Mouse (Mus musculus) ovary, adult 2 months (tissue): ENCODE data around the gene A1cf. TPM values are rescaled to one million over a fixed set of nuclear protein-coding genes. Genes with fewer than 3 reads are reported as not detected.

ENCODE experiments used
- polyA plus RNA-seq: library from polyadenylated mRNA; depleted of rRNA; stranded (reverse); fragments of >200 nt; gene quantifications from 2 replicates; pipeline ENCODE4 v1.2.3, GENCODE M21; 2012; rRNA removed

A1cf gene
- not detected in 2 replicates for polyA plus RNA-seq

DNA sequence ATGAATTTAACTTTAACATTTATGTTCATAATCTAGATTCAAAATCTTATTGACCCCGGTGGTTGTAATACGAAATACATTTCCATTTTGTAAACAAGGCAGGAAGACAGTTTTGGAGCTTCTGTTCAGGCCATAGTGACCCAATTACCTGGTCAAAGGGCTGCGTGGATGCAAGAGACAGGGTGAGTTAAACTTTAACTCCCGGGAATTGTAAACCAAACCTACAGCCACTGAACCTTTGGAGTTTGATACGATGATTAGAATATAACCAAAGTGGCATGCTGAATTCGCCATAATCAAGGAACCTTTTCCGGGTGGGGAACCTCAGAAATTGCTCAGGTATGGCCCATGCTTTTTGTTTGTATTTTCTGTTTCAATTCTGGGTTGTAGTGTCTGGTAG is at the start of gene A1cf:
Gene A1cf (plus strand): TSS at position 244 of the 400 bp plus-strand sequence.

Other genes starting within 250 kb of the A1cf start
- gene Prkg1, start 103.7 kb upstream of the A1cf start, polyA plus RNA-seq: 8.3 and 9.7 TPM in 2 replicates
- 13.2 and 14.0 TPM in 2 replicates for gene Asah2, start 239.4 kb downstream of the A1cf start, polyA plus RNA-seq